Mouse (Mus musculus) cerebellum, postnatal 25 days (tissue): ENCODE measurements around the gene Wipf1.
"Not testable (repeated sequence)": the region's sequence is repeated elsewhere in the genome, so short reads cannot be mapped to it uniquely, and the experiment has no call there.

ENCODE experiments used
- DNase-seq, 2 experiments: peaks; one replicate each; pipeline ENCODE4 v3.0.0; 2021; ENCODE audit warnings: mixed read lengths in 2 of 2

Wipf1 gene

GRCm38 (mm10) chr2:73529356-73530330 lies at the start of gene Wipf1:
Gene Wipf1 (minus strand): TSS chr2:73529734.
- peak; percentile 43 to 62 for DNase-seq

- DNase-seq = no peak
These were observed 49.6 kb upstream of the Wipf1 start for GRCm38 (mm10) chr2:73579168-73579567.

DNA sequence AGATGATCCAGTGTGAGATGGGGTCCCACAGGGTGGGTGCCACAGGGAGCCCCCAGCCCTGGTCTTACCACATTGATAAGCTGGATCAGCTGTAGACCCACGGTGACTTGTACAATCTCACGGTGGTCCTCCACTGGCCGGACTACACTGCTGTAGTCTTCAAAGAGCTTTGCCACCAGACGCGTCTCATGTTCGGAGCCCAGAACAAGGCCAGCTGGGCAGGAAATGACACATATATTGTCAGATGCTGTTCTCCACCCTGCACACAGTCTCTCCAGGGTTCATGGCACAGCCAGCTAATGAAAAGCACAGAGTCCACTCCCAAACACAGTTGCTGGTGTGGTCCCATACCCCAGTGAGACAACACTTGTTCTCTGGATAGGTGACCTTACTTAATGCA lies 44.9 kb upstream of the Wipf1 start:
- no peak for DNase-seq

DNA sequence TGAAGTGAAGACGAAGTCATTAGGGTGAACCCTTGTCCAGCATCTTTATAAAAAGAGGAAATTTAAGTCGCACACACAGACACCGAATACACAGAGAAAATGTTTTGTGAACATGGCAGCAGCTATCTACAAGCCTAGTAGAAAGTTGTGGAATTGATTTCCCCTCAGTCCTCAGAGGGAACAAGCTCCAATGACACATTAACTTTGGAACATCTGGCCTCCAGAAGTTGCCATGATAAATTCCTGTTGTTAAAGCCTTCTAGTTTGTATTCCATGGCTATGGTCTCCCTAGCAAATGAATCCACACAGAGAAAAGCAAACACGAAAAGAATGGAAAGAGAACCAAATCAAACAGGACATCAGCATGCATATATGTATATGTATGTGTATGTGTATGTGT lies 44.0 kb upstream of the Wipf1 start:
- DNase-seq = no peak

GRCm38 (mm10) chr2:73572539-73573372 lies 43.2 kb upstream of the Wipf1 start:
- peak; percentile 73 to 85 for DNase-seq

- DNase-seq = no peak
These were observed 42.4 kb upstream of the Wipf1 start for GRCm38 (mm10) chr2:73571901-73572300.

DNA sequence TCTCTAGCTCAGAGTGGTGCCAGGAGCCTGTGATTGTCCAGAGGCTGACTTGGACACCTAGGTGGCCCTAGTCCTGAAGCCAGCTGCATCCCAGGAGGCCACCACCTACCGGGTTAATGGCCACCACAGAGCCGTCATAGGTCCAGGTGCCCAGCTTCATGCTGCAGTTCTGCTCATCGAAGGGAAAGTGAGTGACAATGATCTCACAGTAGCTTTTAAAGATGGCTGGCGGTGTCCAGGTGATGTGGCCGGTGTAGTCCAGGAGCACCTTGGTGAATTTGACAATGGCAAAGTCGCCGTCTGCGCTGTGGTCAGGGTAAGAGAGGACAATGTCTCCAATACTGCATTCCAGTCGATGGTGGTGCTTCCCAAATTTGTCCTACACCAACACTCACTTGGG lies 41.8 kb upstream of the Wipf1 start:
- no peak for DNase-seq

DNA sequence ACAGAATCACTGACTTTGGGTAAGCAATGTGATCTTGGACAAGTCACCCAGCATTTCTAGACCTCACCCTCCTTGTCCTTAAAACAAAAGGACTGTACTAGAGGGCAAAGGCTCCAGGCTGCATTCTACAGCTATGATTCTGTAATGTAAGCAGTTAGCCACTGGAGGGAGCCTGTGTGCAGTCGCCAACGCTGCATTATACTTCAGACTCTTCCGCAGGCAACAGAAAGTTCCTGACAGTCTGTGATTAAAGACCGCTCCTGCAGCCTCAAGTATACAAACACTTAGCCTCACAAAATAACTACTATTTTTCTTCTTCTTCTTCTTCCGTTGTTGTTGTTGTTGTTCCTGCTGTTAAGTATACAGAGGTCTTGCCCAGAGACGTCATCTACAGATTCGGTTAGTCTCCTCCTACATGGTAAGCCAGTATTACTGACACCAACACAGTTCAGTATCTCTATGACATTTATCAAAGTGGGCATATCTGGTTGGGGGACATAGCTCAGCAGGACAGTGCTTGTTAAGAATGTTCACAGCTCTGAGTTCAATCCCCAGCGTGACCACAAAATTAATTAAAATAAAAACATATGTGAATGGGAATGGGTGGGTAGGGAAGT lies 37.6 kb upstream of the Wipf1 start:
- peak; percentile 42 to 71 for DNase-seq

DNA sequence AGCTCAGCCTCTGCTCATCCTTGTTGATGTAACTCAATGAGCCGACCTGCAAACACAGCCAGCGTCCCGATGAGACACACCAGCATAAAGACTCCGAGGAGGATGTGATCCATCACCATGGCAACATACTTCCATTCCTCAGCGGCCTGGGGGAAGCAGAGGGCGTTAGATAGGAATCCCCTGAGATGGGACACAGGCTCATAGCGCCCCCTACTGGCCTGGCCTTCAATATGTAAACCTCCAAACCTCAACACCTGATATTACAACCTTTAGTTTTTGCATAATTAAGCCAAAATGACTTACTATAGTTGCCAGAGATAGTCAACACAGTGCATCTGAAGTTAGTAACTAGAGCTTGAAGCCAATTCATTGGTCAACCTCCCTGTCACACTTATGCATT lies 36.6 kb upstream of the Wipf1 start:
- no peak for DNase-seq

- no peak for DNase-seq
These were observed 34.2 kb upstream of the Wipf1 start for GRCm38 (mm10) chr2:73563690-73564089.

GRCm38 (mm10) chr2:73562656-73563055 lies 33.1 kb upstream of the Wipf1 start:
- DNase-seq = no peak

DNA sequence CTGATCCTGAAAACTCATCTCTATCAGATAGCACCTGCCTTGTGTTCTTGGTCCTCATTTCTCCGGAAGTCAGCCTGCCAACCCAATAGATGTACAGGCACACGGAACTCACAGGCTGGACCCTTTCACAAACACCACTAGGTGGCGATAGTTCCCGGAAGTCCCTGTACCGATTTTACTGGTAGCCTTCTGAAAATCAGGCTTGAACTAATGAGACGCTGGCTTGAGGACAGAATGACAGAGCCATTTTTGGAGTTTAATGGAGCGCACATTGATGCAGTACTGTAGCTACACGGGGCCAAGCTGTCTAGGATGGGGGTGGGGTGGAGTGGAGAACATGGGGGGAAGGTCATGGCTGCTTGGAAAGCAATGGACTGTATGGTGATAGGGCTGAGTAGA lies 32.1 kb upstream of the Wipf1 start:
- DNase-seq = peak in 1 of 2 experiments; percentile 36

GRCm38 (mm10) chr2:73560899-73561664 lies 31.5 kb upstream of the Wipf1 start:
- peak in 1 of 2 experiments; percentile 10 for DNase-seq

- DNase-seq = no peak
These were observed 30.9 kb upstream of the Wipf1 start for GRCm38 (mm10) chr2:73560445-73560844.

DNA sequence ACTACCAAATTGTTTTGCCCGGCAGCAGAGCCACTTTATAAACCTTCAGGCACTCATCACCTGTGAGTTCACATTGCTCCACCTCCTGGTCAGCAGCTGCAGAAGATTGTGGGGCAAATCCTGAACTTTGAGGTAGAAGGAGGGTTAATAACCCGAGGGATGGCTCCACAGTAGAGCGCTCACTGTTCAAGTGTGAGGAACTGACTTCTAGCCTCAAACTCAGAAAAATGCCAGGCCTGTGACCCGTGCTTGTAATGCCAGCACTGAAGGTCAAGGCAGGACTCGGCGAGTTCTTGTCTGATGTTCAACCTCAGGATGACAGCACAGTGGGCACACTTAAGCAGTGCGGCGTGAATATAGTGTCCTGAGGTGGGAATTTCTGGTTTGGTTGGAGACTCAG lies 28.4 kb upstream of the Wipf1 start:
- no peak for DNase-seq

DNA sequence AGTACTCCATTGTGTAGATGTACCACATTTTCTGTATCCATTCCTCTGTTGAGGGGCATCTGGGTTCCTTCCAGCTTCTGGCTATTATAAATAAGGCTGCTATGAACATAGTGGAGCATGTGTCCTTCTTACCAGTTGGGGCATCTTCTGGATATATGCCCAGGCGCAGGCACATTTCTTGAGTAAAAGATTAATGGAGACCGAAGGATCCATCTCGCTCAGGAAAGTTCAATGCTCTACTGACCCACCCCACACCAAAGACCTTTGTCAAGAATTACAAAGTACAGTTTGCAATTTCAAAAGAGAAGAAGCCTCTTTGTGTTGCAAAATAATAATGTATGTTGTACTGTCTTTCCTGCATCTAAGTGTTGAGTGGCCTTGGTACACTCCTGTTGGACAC lies 27.5 kb upstream of the Wipf1 start:
- not testable (repeated sequence) for DNase-seq

DNA sequence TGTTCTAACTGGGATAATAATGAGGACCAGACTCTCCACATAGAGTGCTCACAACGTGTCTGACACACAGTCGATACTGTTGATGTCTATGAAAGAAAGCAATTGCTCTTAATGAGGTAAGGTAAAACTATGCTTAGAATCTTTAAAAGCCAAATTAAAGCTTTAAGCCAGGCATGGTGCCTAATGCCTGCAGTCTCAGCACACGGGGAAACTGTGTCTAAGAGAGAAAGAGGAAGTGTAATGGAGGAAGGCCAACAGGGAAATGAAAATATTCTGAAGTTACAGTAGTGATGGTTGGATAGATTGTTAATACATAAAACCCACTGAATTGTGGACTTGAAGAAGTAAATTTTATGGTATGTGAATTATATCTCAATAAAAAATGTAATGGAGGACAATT lies 24.9 kb upstream of the Wipf1 start:
- no peak for DNase-seq

DNA sequence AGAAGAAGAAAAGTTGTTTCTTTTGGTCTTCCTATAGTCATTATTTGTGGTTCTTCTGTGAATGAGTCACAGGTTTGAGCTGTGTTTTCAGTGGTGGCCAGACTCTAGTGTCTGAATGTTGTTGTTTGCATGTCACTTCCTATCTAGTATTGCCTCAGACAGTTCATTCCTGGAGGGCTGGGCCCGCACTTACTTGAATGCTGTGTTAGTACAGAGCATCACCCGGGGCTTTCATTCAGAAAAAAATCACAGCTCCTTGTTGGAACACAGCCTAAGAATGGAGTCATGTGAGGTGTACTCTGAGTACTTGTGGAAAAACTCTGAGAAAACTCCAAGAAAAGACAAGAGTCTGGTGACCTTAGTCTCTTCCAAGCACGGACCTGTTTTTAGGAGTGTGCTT lies 23.4 kb upstream of the Wipf1 start:
- DNase-seq = no peak

- DNase-seq = peak in 1 of 2 experiments; percentile 43
These were observed 21.2 kb upstream of the Wipf1 start for GRCm38 (mm10) chr2:73550725-73551124.

DNA sequence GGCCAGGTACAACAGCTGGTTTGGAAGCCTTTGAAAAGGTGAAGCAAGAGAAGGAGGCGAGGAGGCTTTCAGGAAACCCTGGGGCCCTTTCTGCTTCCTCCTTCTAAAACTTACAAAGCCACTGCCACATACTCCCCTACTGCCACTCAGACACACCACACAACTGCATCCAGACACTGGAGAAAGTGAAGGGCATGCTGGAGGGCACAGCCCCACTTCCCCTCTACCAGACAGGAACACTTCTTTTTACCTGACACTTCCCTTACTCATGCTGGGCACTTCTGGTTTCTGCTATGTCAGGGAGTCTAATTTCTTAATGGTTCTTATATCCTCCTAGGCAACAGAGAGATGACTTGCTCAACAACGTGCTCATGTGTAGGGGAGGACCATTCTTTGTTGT lies 19.0 kb upstream of the Wipf1 start:
- no peak for DNase-seq

DNA sequence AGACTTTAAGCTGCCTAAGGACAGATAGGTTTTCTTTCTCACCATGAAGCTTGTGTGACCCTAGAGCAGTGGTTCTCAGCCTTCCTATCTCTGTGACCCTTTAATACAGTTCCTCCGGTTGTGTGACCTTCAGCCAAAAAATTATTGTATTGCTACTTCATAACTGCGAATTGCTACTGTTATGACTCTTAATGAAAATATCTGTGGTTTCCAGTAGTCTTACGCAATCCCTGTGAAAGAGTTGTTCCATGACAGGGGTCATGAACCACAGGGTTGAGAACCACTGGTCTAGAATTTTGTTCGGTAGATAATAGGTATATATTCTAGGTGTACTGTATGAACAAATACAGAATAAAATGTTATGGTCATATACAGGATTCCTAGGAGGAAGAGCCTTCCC lies 17.7 kb upstream of the Wipf1 start:
- DNase-seq = no peak

DNA sequence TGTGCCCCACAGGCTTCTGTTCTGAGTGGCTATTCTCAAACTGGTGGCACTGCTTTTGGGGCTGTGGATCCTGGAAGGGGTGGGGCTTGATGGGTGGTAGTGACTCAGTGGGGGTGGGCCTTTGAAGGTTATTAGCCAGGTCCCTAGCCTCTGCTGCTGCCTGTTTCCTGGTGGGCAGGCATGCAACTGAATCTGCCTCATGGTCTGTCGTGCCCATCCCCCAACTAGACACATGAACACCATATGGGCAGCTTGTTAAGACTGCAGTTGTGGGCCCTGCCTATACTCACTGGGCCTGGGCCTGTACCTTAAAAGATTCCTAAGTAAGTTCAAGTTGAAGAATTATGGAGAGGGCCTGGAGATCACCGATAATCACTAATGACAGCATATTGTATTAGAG lies 16.0 kb upstream of the Wipf1 start:
- no peak for DNase-seq
